Mouse (Mus musculus): ENCODE measurements around the gene Rtkn. TPM values are rescaled to one million over a fixed set of nuclear protein-coding genes. Genes with fewer than 3 reads are reported as not detected.

Gene Rtkn
- polyA plus RNA-seq, 1 experiment from 2014 or later: 44.4 TPM

DNA sequence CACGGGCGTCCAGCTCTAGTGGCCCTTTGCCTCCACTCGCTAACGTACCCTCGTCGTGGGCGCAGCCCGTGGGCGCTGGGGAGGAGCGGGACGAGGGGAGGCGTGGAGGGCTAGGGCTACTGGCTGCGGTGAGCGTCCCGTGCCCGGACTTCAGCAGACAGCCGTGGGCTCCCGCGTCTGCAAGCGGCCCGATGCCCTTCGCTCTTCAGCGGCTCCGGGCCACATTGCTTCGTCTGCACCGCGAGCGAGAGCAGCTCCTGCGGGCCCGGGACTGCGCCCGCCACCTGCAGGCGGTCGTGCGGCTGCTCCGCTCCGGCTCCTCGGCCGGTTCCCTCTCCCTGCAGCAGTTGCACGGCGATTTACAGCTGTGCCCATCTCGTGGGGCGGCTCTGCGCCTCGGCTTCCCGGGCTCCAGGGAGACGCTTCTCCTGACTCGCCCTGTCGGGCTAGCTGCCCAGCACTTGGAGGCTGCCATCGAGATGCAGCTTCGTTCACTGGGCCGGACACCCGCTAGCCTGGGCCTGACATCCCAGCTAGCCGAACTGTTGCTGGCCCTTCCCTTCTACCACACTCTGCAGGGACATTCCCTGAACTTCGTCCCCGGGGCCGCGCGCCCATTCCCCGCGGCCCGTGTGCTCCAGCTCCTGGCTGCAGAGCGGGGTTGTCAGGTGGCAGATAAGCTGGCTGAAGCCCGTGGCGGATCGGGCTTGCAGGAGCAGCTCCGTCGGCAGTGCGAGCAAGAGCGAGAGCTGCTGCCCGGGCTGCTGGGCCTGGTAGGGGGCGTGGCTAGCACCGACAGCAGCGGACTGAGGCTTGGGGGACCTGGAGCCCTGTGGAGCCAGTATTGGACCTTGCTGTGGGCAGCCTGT, 33.3 kb upstream of the Rtkn start:
- Histone ChIP-seq H3K4me1 (replicated peaks; ENCODE audit: control insufficient read depth, insufficient read depth, low read length) (peaks cover 14% of the 10 kb centered on the region), H3K27ac (ENCODE audit: low read length) (peak overlapping the region; percentile 86), H3K9me3 (ENCODE audit: control insufficient read depth, low read length) (no peaks in the 10 kb centered on the region), H3K27me3 (ENCODE audit: control insufficient read depth, insufficient read depth, low read depth, low read length) (no peaks in the 10 kb centered on the region), H3K9ac (ENCODE audit: low read length) (peak overlapping the region; percentile 87), H3K36me3 (ENCODE audit: control insufficient read depth, insufficient read depth, low read length) (no peaks in the 10 kb centered on the region; the same call in 1 of the 2 replicates), H3K4me3 (ENCODE audit: low read length) (peak overlapping the region; percentile 85), H3K4me2 (ENCODE audit: low read depth, low read length) (peak overlapping the region; percentile 100)
- ATAC-seq (ENCODE audit: low read depth): peak; percentile 85
- under 1% methylated on average over 73 of the region's 74 CpGs for WGBS

DNA sequence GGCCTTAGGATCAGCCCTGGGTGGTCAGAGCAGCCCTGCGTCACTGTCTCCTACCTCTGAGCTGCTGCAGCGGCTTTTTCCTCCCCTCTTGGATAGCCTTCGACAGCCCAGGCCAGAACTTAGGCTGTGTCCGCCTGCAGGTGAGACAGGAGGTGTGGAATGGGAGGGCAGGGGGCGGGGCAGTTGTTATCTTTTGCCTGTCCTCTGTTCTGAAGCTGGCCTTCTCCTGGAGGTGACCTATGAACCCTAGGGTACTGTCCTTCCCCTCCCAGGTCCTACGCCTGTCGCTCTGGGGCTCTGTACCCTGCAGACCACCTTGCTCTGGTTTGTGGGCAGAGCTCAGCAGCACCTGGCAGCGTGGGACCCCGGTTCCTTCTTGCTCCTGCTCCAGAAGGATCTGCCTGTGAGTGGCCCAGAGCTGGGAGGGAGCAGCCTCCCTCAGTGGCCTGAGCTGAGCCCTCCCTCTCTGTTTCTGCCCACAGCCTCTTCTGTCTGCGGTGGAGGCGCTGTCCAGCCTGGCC, 32.1 kb upstream of the Rtkn start:
- no peaks in the 10 kb centered on the region; the same call in 1 of the 2 replicates for H3K36me3 ChIP-seq (ENCODE audit: control insufficient read depth, insufficient read depth, low read length)
- 52% methylated on average over 11 of the region's 11 CpGs for WGBS
- H3K27me3 ChIP-seq (ENCODE audit: control insufficient read depth, insufficient read depth, low read depth, low read length): no peaks in the 10 kb centered on the region
- H3K9me3 ChIP-seq (ENCODE audit: control insufficient read depth, low read length): no peaks in the 10 kb centered on the region
- H3K4me3 ChIP-seq (ENCODE audit: low read length): no peak overlapping the region
- no peak overlapping the region for H3K4me2 ChIP-seq (ENCODE audit: low read depth, low read length)
- H3K9ac ChIP-seq (ENCODE audit: low read length): peak overlapping the region; percentile 87; the same call in 1 of the 2 replicates
- ATAC-seq (ENCODE audit: low read depth): no peak
- no peak overlapping the region for H3K27ac ChIP-seq (ENCODE audit: low read length)
- H3K4me1 ChIP-seq (replicated peaks; ENCODE audit: control insufficient read depth, insufficient read depth, low read length): peaks cover 20% of the 10 kb centered on the region

DNA sequence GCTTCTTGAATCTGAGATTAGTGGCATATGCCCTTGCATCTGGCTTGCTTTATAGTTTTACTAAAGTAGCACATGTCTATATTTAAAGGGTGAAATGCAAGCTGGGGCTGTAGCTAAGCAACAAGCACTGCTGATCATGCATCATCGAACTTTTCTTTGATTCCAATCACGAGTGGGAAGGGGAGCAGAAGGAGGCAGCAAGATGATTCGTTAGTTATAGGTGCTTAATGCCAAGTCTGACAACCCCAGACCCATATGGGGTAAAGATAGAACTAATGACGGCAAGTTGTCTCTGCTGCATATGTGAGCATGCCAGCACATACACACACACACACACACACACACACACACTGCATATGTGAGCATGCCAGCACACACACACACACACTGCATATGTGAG, 31.1 kb upstream of the Rtkn start:
- H3K9ac ChIP-seq (ENCODE audit: low read length): no peak overlapping the region
- H3K9me3 ChIP-seq (ENCODE audit: control insufficient read depth, low read length): no peaks in the 10 kb centered on the region
- peaks cover 23% of the 10 kb centered on the region for H3K4me1 ChIP-seq (replicated peaks; ENCODE audit: control insufficient read depth, insufficient read depth, low read length)
- no peak overlapping the region for H3K4me3 ChIP-seq (ENCODE audit: low read length)
- no peak overlapping the region for H3K4me2 ChIP-seq (ENCODE audit: low read depth, low read length)
- no peak for ATAC-seq (ENCODE audit: low read depth)
- WGBS: 81% methylated on average over 4 of the region's 4 CpGs
- H3K36me3 ChIP-seq (ENCODE audit: control insufficient read depth, insufficient read depth, low read length): no peaks in the 10 kb centered on the region; the same call in 1 of the 2 replicates
- no peaks in the 10 kb centered on the region for H3K27me3 ChIP-seq (ENCODE audit: control insufficient read depth, insufficient read depth, low read depth, low read length)
- no peak overlapping the region for H3K27ac ChIP-seq (ENCODE audit: low read length)

GRCm38 (mm10) chr6:83107566-83108400, 27.5 kb upstream of the Rtkn start:
- peak overlapping the region; percentile 88 for H3K9ac ChIP-seq (ENCODE audit: low read length)
- H3K27me3 ChIP-seq (ENCODE audit: control insufficient read depth, insufficient read depth, low read depth, low read length): no peaks in the 10 kb centered on the region
- no peak overlapping the region for H3K27ac ChIP-seq (ENCODE audit: low read length)
- no peaks in the 10 kb centered on the region for H3K9me3 ChIP-seq (ENCODE audit: control insufficient read depth, low read length)
- WGBS: 40% methylated on average over 13 of the region's 13 CpGs
- H3K36me3 ChIP-seq (ENCODE audit: control insufficient read depth, insufficient read depth, low read length): no peaks in the 10 kb centered on the region; the same call in 1 of the 2 replicates
- peaks cover 21% of the 10 kb centered on the region for H3K4me1 ChIP-seq (replicated peaks; ENCODE audit: control insufficient read depth, insufficient read depth, low read length)
- peak overlapping the region; percentile 64 for H3K4me2 ChIP-seq (ENCODE audit: low read depth, low read length)
- H3K4me3 ChIP-seq (ENCODE audit: low read length): peak overlapping the region; percentile 78
- ATAC-seq (ENCODE audit: low read depth): peak; percentile 25

GRCm38 (mm10) chr6:83108762-83109668, 26.2 kb upstream of the Rtkn start, which contains the start of gene Mrpl53:
TSS of gene Mrpl53 (plus strand) at chr6:83109040.
- Histone ChIP-seq H3K27ac (ENCODE audit: low read length) (peak within 1 kb of the TSS; percentile 86), H3K9me3 (ENCODE audit: control insufficient read depth, low read length) (no peaks in the 10 kb centered on the region), H3K4me2 (ENCODE audit: low read depth, low read length) (peak within 1 kb of the TSS; percentile 64), H3K9ac (ENCODE audit: low read length) (peak within 1 kb of the TSS; percentile 88), H3K4me1 (replicated peaks; ENCODE audit: control insufficient read depth, insufficient read depth, low read length) (peaks cover 15% of the 10 kb centered on the region), H3K4me3 (ENCODE audit: low read length) (peak within 1 kb of the TSS; percentile 78), H3K27me3 (ENCODE audit: control insufficient read depth, insufficient read depth, low read depth, low read length) (no peaks in the 10 kb centered on the region), H3K36me3 (ENCODE audit: control insufficient read depth, insufficient read depth, low read length) (no peaks in the 10 kb centered on the region; the same call in 1 of the 2 replicates)
- ATAC-seq (ENCODE audit: low read depth): peak; percentile 89
- WGBS: under 1% methylated on average over 76 of the region's 76 CpGs

DNA sequence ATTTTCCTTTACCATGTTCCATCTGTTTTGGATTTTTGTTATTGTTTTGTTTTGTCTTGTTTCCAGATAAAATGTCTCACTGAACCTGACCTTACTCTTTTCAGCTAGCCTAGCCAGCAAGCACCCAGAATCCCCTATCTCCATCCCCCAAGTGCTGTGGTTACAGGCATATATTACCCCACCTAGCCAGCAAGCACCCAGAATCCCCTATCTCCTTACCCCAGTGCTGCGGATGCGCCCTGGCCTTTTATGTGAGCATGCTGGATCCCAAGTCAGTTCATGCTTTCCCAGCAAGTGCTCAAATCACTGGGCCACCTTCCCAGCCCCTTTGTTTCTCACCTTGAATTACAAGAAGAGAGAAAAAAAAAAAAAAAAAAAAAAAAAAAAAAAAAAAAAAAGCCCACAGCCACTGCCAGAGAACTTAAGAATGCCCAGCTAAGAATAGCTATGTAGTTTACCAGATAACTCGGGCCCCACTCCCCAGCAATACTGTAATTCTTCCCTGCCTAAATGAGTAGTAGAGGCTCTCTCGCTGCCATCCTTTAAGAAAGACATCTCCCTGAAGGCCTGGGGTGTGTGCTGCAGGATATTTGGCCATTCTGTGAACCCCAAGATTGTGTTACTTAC, 23.6 kb upstream of the Rtkn start:
- no peak overlapping the region for H3K9ac ChIP-seq (ENCODE audit: low read length)
- H3K27ac ChIP-seq (ENCODE audit: low read length): no peak overlapping the region

DNA sequence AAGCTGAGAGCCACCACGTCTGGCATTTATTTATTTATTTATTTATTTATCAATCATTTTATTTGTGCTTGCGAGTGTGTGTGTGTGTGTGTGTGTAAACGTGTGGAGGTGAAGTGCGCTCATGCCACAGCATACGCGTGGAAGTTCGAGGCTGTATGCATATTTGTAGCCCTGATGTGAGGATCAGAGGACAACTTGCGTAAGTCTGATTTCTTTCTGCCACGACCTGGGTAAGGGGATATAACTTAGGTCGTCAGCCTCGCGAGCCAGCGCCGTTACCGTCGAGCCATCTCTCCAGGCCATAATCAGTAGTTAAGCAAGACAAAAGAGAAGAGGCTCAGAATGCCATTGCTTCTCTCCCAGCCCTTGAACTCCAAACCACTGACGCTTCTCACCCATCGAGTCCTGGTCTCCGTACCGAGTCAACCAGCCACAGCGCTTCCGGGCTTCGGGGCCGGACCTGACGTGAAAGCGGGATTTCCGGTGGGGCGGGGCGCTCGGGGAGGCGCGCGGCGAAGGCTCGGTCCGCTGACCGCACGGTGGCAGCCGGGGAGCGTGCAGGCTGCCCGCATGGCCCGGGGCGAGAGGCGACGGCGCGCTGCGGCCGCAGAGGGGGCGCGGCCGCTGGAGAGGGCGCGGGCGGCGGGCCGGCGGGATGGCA, 20.1 kb upstream of the Rtkn start, which contains the start of gene Mogs:
Gene Mogs (plus strand): TSS at position 486 of the 661 bp plus-strand sequence.
- peak within 1 kb of the TSS; percentile 93 for H3K4me2 ChIP-seq (ENCODE audit: low read depth, low read length)
- peak; percentile 94 for ATAC-seq (ENCODE audit: low read depth)
- peak within 1 kb of the TSS; percentile 76 for H3K27ac ChIP-seq (ENCODE audit: low read length)
- no peaks in the 10 kb centered on the region for H3K27me3 ChIP-seq (ENCODE audit: control insufficient read depth, insufficient read depth, low read depth, low read length)
- peaks cover 20% of the 10 kb centered on the region for H3K36me3 ChIP-seq (ENCODE audit: control insufficient read depth, insufficient read depth, low read length)
- peaks cover 25% of the 10 kb centered on the region for H3K4me1 ChIP-seq (replicated peaks; ENCODE audit: control insufficient read depth, insufficient read depth, low read length)
- 1% methylated on average over 44 of the region's 58 CpGs for WGBS
- peak within 1 kb of the TSS; percentile 71 for H3K4me3 ChIP-seq (ENCODE audit: low read length)
- H3K9me3 ChIP-seq (ENCODE audit: control insufficient read depth, low read length): no peaks in the 10 kb centered on the region
- H3K9ac ChIP-seq (ENCODE audit: low read length): peak within 1 kb of the TSS; percentile 90

More for the DNA sequence above, 23.6 kb upstream of the Rtkn start:
- Histone ChIP-seq H3K4me3 (ENCODE audit: low read length) (no peak overlapping the region), H3K4me2 (ENCODE audit: low read depth, low read length) (no peak overlapping the region), H3K9me3 (ENCODE audit: control insufficient read depth, low read length) (no peaks in the 10 kb centered on the region), H3K36me3 (ENCODE audit: control insufficient read depth, insufficient read depth, low read length) (no peaks in the 10 kb centered on the region; the same call in 1 of the 2 replicates), H3K4me1 (replicated peaks; ENCODE audit: control insufficient read depth, insufficient read depth, low read length) (peaks cover 26% of the 10 kb centered on the region), H3K27me3 (ENCODE audit: control insufficient read depth, insufficient read depth, low read depth, low read length) (no peaks in the 10 kb centered on the region)
- WGBS: 81% methylated on average over 4 of the region's 4 CpGs
- ATAC-seq (ENCODE audit: low read depth): no peak
